Mouse (Mus musculus) ovary, postnatal 10 days (tissue): ENCODE measurements around the gene 9330161L09Rik.

Experiments used
- DNase-seq: peaks from one replicate; pipeline ENCODE4 v3.0.0; 2022; ENCODE audit warnings: low spot score

Gene 9330161L09Rik

GRCm38 (mm10) chr12:103388505-103389347 is 18.9 kb downstream of the 9330161L09Rik start, which contains the start of gene Otub2:
Otub2 (plus strand) TSS chr12:103388682.
- peak; percentile 93 for DNase-seq

- no peak for DNase-seq
These were observed 27.4 kb downstream of the 9330161L09Rik start for GRCm38 (mm10) chr12:103380226-103380625.

- DNase-seq: no peak
These were observed 30.8 kb downstream of the 9330161L09Rik start for GRCm38 (mm10) chr12:103376774-103377173.

- DNase-seq: no peak
These were observed 31.5 kb downstream of the 9330161L09Rik start for GRCm38 (mm10) chr12:103376124-103376523.

GRCm38 (mm10) chr12:103373530-103374236 is 33.9 kb downstream of the 9330161L09Rik start:
- no peak for DNase-seq

- DNase-seq: no peak
These were observed 35.9 kb downstream of the 9330161L09Rik start for GRCm38 (mm10) chr12:103371711-103372110.

- DNase-seq: no peak
These were observed 36.8 kb downstream of the 9330161L09Rik start for GRCm38 (mm10) chr12:103370861-103371260.

GRCm38 (mm10) chr12:103368777-103369176 is 38.8 kb downstream of the 9330161L09Rik start:
- DNase-seq: no peak

- no peak for DNase-seq
These were observed 39.3 kb downstream of the 9330161L09Rik start for GRCm38 (mm10) chr12:103368326-103368669.

GRCm38 (mm10) chr12:103367620-103368325 is 39.8 kb downstream of the 9330161L09Rik start:
- DNase-seq: peak; percentile 41

- no peak for DNase-seq
These were observed 40.4 kb downstream of the 9330161L09Rik start for GRCm38 (mm10) chr12:103367171-103367570.

- no peak for DNase-seq
These were observed 45.3 kb downstream of the 9330161L09Rik start for GRCm38 (mm10) chr12:103362336-103362735.

GRCm38 (mm10) chr12:103361539-103362307 is 45.9 kb downstream of the 9330161L09Rik start:
- DNase-seq: no peak

GRCm38 (mm10) chr12:103360812-103361211 is 46.8 kb downstream of the 9330161L09Rik start:
- no peak for DNase-seq

GRCm38 (mm10) chr12:103358951-103359801 is 48.4 kb downstream of the 9330161L09Rik start:
- DNase-seq: no peak

- DNase-seq: no peak
These were observed 49.4 kb downstream of the 9330161L09Rik start for GRCm38 (mm10) chr12:103358216-103358615.
